Mouse (Mus musculus): ENCODE data around the gene Surf4. TPM values are rescaled to one million over a fixed set of nuclear protein-coding genes. Genes with fewer than 3 reads are reported as not detected.

Surf4 gene
- polyA plus RNA-seq, 1 experiment from 2014 or later = 124 TPM

GRCm38 (mm10) chr2:26954735-26955395 lies 21.1 kb upstream of the Surf4 start:
- no peak for ATAC-seq
- H3K4me1 ChIP-seq = 0 out of 2 replicates have a peak, but pooled peaks cover 6% of the 10 kb centered on the region
- 97% methylated on average over 2 of the region's 2 CpGs for WGBS (ENCODE audit: insufficient replicate concordance)
- no peaks in the 10 kb centered on the region for H3K9me3 ChIP-seq (replicated peaks)
- no peak overlapping the region for H3K27ac ChIP-seq
- no peak overlapping the region for H3K4me3 ChIP-seq
- no peak overlapping the region for H3K9ac ChIP-seq
- H3K36me3 ChIP-seq = peaks cover 97% of the 10 kb centered on the region
- H3K27me3 ChIP-seq (replicated peaks) = no peaks in the 10 kb centered on the region
- H3K4me2 ChIP-seq = no peak overlapping the region

GRCm38 (mm10) chr2:26952866-26953265 lies 19.1 kb upstream of the Surf4 start:
- no peak overlapping the region for H3K9ac ChIP-seq
- 0 out of 2 replicates have a peak, but pooled peaks cover 1% of the 10 kb centered on the region for H3K4me1 ChIP-seq
- no peaks in the 10 kb centered on the region for H3K27me3 ChIP-seq (replicated peaks)
- ATAC-seq = no peak
- no peak overlapping the region for H3K4me2 ChIP-seq
- no peak overlapping the region for H3K4me3 ChIP-seq
- H3K36me3 ChIP-seq = peaks cover 98% of the 10 kb centered on the region
- 86% methylated on average over 8 of the region's 8 CpGs for WGBS (ENCODE audit: insufficient replicate concordance)
- H3K27ac ChIP-seq = no peak overlapping the region
- no peaks in the 10 kb centered on the region for H3K9me3 ChIP-seq (replicated peaks)

- Histone ChIP-seq H3K4me3 (no peak overlapping the region), H3K4me2 (no peak overlapping the region), H3K9ac (no peak overlapping the region), H3K27me3 (replicated peaks) (no peaks in the 10 kb centered on the region), H3K4me1 (no peaks in the 10 kb centered on the region), H3K36me3 (peaks cover 93% of the 10 kb centered on the region), H3K27ac (no peak overlapping the region), H3K9me3 (replicated peaks) (no peaks in the 10 kb centered on the region)
- 78% methylated on average over 4 of the region's 4 CpGs for WGBS (ENCODE audit: insufficient replicate concordance)
- no peak for ATAC-seq
Measured at GRCm38 (mm10) chr2:26952193-26952592, 18.5 kb upstream of the Surf4 start.

DNA sequence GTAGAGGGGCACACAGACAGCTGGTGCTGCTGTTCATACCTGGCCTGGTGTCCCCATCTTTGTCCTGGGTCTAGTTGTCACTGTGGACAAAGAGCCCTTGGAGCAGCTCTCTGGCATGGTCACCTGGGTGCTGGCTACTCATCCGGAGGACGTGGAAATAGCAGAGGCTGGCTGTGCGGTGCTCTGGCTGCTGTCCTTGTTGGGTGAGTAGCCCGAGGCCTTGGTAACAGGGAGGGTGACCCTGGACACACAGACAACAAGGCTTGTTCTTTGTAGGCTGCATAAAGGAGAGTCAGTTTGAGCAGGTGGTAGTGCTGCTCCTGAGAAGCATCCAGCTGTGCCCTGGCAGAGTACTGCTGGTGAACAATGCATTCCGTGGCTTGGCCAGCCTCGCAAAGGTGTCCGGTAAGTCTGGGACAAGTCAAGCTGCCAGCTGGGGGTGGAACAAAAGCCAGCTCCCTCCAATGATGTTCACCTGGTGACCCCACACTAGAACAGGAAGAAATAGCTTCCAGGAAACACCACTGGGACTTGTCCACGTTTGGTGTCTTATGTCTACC lies 17.7 kb upstream of the Surf4 start:
- WGBS (ENCODE audit: insufficient replicate concordance) = 83% methylated on average over 8 of the region's 8 CpGs
- Histone ChIP-seq H3K27ac (no peak overlapping the region), H3K36me3 (peaks cover 86% of the 10 kb centered on the region)

DNA sequence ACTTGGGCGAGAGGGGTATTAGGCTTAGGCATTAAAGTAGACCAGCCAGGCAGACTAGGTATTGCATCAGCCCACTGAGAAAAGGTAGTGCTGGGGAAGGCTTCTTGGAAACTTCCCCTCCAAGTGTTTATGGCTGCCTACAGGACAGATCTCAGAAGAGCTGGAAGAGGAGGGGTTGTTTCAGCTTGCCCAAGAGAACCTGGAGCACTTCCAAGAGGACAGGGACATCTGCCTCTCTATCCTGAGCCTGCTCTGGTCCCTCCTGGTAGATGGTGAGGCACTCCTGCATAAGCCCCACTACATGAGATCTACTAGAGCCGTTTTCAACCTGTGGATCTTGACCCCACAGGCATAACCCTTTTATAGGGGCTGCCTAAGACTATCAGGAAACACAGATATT lies 16.7 kb upstream of the Surf4 start:
- 75% methylated on average over 2 of the region's 2 CpGs for WGBS (ENCODE audit: insufficient replicate concordance)
- Histone ChIP-seq H3K4me2 (no peak overlapping the region), H3K36me3 (peaks cover 76% of the 10 kb centered on the region), H3K4me1 (no peaks in the 10 kb centered on the region), H3K9ac (no peak overlapping the region), H3K27ac (no peak overlapping the region), H3K27me3 (replicated peaks) (0 out of 2 replicates have a peak, but pooled peaks cover 2% of the 10 kb centered on the region), H3K4me3 (no peak overlapping the region), H3K9me3 (replicated peaks) (no peaks in the 10 kb centered on the region)
- no peak for ATAC-seq

More for the DNA sequence above, 17.7 kb upstream of the Surf4 start:
- Histone ChIP-seq H3K4me2 (no peak overlapping the region), H3K9me3 (replicated peaks) (no peaks in the 10 kb centered on the region), H3K9ac (no peak overlapping the region), H3K27me3 (replicated peaks) (no peaks in the 10 kb centered on the region), H3K4me3 (no peak overlapping the region), H3K4me1 (no peaks in the 10 kb centered on the region)
- ATAC-seq = no peak

DNA sequence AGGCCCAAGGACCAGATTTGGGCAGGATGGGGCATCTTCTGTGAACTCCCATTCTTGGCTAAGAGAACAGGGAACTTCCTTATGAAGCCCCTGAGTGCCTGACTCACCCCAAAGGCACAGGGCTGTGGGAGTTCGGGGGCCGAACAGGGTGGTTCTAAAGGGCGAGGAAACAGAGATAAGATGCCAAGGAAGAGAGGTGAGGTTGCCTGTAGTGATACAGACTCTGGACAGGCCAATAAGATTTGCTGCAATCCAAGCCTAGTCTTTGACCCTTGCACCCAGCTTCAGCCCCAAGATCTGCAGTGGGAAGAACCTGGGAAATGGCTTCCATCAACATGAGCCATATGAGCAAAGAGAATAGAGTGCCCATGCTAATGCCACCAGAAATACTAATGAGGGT lies 9.5 kb upstream of the Surf4 start:
- Histone ChIP-seq H3K9me3 (replicated peaks) (no peaks in the 10 kb centered on the region), H3K27ac (no peak overlapping the region), H3K4me1 (peaks cover 6% of the 10 kb centered on the region; the same call in 1 of the 2 replicates), H3K4me2 (no peak overlapping the region), H3K4me3 (no peak overlapping the region), H3K27me3 (replicated peaks) (0 out of 2 replicates have a peak, but pooled peaks cover 3% of the 10 kb centered on the region), H3K36me3 (peaks cover 5% of the 10 kb centered on the region), H3K9ac (no peak overlapping the region)
- no peak for ATAC-seq
- 56% methylated on average over 3 of the region's 3 CpGs for WGBS (ENCODE audit: insufficient replicate concordance)

GRCm38 (mm10) chr2:26941539-26941938 lies 7.8 kb upstream of the Surf4 start:
- peaks cover 10% of the 10 kb centered on the region for H3K4me1 ChIP-seq
- ATAC-seq = peak; percentile 46; the same call in 1 of the 2 replicates
- 18% methylated on average over 5 of the region's 5 CpGs for WGBS (ENCODE audit: insufficient replicate concordance)
- 0 out of 2 replicates have a peak, but pooled peaks cover 3% of the 10 kb centered on the region for H3K27me3 ChIP-seq (replicated peaks)
- no peak overlapping the region for H3K4me2 ChIP-seq
- no peaks in the 10 kb centered on the region for H3K9me3 ChIP-seq (replicated peaks)
- no peaks in the 10 kb centered on the region for H3K36me3 ChIP-seq
- H3K9ac ChIP-seq = no peak overlapping the region
- H3K27ac ChIP-seq = no peak overlapping the region
- H3K4me3 ChIP-seq = no peak overlapping the region

DNA sequence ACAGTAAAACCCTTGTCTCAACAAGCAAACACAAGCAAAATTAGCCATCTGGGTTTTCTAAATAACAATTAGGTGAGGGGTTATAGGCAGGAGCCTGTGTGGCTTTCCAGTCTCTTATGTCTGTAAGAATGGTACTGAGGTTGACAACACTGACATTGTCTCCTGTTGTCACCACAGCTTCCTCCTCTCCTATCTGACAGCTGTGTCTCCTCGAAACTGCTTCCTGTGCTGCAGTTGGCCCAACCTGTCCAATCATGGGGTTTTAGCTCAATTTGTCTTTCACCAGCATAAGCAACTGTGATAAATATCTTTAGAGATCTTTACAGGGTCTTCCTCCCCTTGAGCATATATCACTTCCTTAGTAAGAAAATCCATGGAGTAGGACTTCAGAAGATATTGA lies 2.7 kb upstream of the Surf4 start:
- no peak overlapping the region for H3K27ac ChIP-seq
- H3K36me3 ChIP-seq = peaks cover 5% of the 10 kb centered on the region
- no peaks in the 10 kb centered on the region for H3K27me3 ChIP-seq (replicated peaks)
- no peak overlapping the region for H3K4me2 ChIP-seq
- H3K9me3 ChIP-seq (replicated peaks) = no peaks in the 10 kb centered on the region
- H3K9ac ChIP-seq = no peak overlapping the region
- ATAC-seq = no peak
- H3K4me1 ChIP-seq = peaks cover 38% of the 10 kb centered on the region
- WGBS (ENCODE audit: insufficient replicate concordance) = 21% methylated on average over 1 of the region's 1 CpGs
- no peak overlapping the region for H3K4me3 ChIP-seq

- WGBS (ENCODE audit: insufficient replicate concordance) = 18% methylated on average over 2 of the region's 2 CpGs
- Histone ChIP-seq H3K4me2 (no peak overlapping the region), H3K27me3 (replicated peaks) (no peaks in the 10 kb centered on the region), H3K36me3 (peaks cover 17% of the 10 kb centered on the region), H3K27ac (no peak overlapping the region; the same call in 1 of the 2 replicates), H3K4me3 (no peak overlapping the region), H3K4me1 (peaks cover 46% of the 10 kb centered on the region), H3K9ac (no peak overlapping the region), H3K9me3 (replicated peaks) (no peaks in the 10 kb centered on the region)
- no peak for ATAC-seq
Measured at GRCm38 (mm10) chr2:26935286-26935685, 1.6 kb upstream of the Surf4 start.

- H3K27me3 ChIP-seq (replicated peaks) = no peaks in the 10 kb centered on the region
- peak overlapping the region; percentile 95 for H3K4me3 ChIP-seq
- H3K27ac ChIP-seq = peak overlapping the region; percentile 88
- H3K36me3 ChIP-seq = peaks cover 41% of the 10 kb centered on the region
- H3K9me3 ChIP-seq (replicated peaks) = no peaks in the 10 kb centered on the region
- peak overlapping the region; percentile 98 for H3K9ac ChIP-seq
- ATAC-seq = peak; percentile 24
- H3K4me1 ChIP-seq = peaks cover 71% of the 10 kb centered on the region
- 4% methylated on average over 49 of the region's 49 CpGs for WGBS (ENCODE audit: insufficient replicate concordance)
- peak overlapping the region; percentile 92 for H3K4me2 ChIP-seq
Measured at GRCm38 (mm10) chr2:26932473-26933303, 1.0 kb downstream of the Surf4 start.

GRCm38 (mm10) chr2:26930390-26930789 lies 3.3 kb downstream of the Surf4 start:
- Histone ChIP-seq H3K4me2 (peak overlapping the region; percentile 24), H3K9ac (peak overlapping the region; percentile 98; the same call in 1 of the 2 replicates), H3K27ac (0 out of 2 replicates have a peak overlapping the region, but pooled peaks have one; percentile 55), H3K9me3 (replicated peaks) (no peaks in the 10 kb centered on the region), H3K4me3 (no peak overlapping the region), H3K27me3 (replicated peaks) (no peaks in the 10 kb centered on the region), H3K4me1 (peaks cover 59% of the 10 kb centered on the region), H3K36me3 (peaks cover 64% of the 10 kb centered on the region)
- 35% methylated on average over 1 of the region's 1 CpGs for WGBS (ENCODE audit: insufficient replicate concordance)
- no peak for ATAC-seq

Data from liver, embryonic 12.5 days (tissue).